8 mouse cellular contexts compared by ENCODE assay signal in genomic region chr2:128211881-128212209, GRCm38 (mm10).
DNase-seq lines count a peak whose midpoint lies in the region; ATAC-seq and TF ChIP-seq lines count a peak whose summit lies in the region.
"Had no signal": no experiment of that assay in that cellular context is flagged by ENCODE, and none has a peak within 500 bp of the region (broad histone marks: within the 10 kb centered on the region; RNA-seq: fewer than 3 reads in every experiment).

No protein-coding gene starts in this region.

- TF ChIP-seq CTCF in kidney, adult 2 months (conservative IDR thresholded peaks at IDR 0.05; ENCODE audit: insufficient read depth, insufficient read length, low read depth, low read length), result no peak

- H3K4me2 ChIP-seq in hindbrain, embryonic 13.5 days, result peak overlapping the region; percentile 29; the same call in 1 of the 2 replicates
- H3K4me2 ChIP-seq in midbrain, embryonic 11.5 days, result peak overlapping the region; percentile 3; the same call in 1 of the 2 replicates

- peak overlapping the region; percentile 46 for H3K9ac ChIP-seq in hindbrain, embryonic 13.5 days
- H3K9ac ChIP-seq in midbrain, embryonic 11.5 days (ENCODE audit: low read length), result 0 out of 2 replicates have a peak overlapping the region, but pooled peaks have one; percentile 33

- no peak for TF ChIP-seq POLR2A in kidney, adult 2 months (IDR thresholded peaks at IDR 0.05; ENCODE audit: low read depth, low read length)

- H3K4me1 ChIP-seq in kidney, adult 2 months (ENCODE audit: control insufficient read depth, insufficient read depth, low read length), result peaks cover 20% of the 10 kb centered on the region
- H3K4me1 ChIP-seq in hindbrain, embryonic 13.5 days (replicated peaks), result peaks cover 23% of the 10 kb centered on the region
- H3K4me1 ChIP-seq in midbrain, embryonic 11.5 days (ENCODE audit: control insufficient read depth, insufficient read depth, low read length), result peaks cover 11% of the 10 kb centered on the region

- WGBS in kidney, adult 2 months, result 73% methylated on average over 8 of the region's 8 CpGs
- 27% methylated on average over 8 of the region's 8 CpGs for WGBS in hindbrain, embryonic 13.5 days
- WGBS in midbrain, embryonic 11.5 days, result 20% methylated on average over 8 of the region's 8 CpGs

- peak; percentile 63 for ATAC-seq in hindbrain, embryonic 13.5 days (ENCODE audit: low FRiP score)
- ATAC-seq in midbrain, embryonic 11.5 days (ENCODE audit: low FRiP score), result peak; percentile 35; the same call in 1 of the 2 replicates
- ATAC-seq in megakaryocyte progenitor cell, adult 5-6 weeks (replicated peaks; ENCODE audit: poor library complexity), result no peak

- H3K36me3 ChIP-seq in kidney, adult 2 months (ENCODE audit: control insufficient read depth, insufficient read depth, low read length), result no peaks in the 10 kb centered on the region
- no peaks in the 10 kb centered on the region for H3K36me3 ChIP-seq in hindbrain, embryonic 13.5 days
- no peaks in the 10 kb centered on the region for H3K36me3 ChIP-seq in midbrain, embryonic 11.5 days (ENCODE audit: control insufficient read depth, insufficient read depth, low read length)

- H3K9me3 ChIP-seq in hindbrain, embryonic 13.5 days, result no peaks in the 10 kb centered on the region
- no peaks in the 10 kb centered on the region for H3K9me3 ChIP-seq in midbrain, embryonic 11.5 days (ENCODE audit: control insufficient read depth, low read length)

- H3K27ac ChIP-seq in kidney, adult 2 months (ENCODE audit: insufficient read depth, low read depth, low read length), result no peak overlapping the region
- peak overlapping the region; percentile 55; the same call in 1 of the 2 replicates for H3K27ac ChIP-seq in hindbrain, embryonic 13.5 days
- H3K27ac ChIP-seq in midbrain, embryonic 11.5 days (ENCODE audit: low read depth, low read length), result no peak overlapping the region

- H3K27me3 ChIP-seq in kidney, adult 2 months (replicated peaks; ENCODE audit: control insufficient read depth, insufficient read depth, low read length), result no peaks in the 10 kb centered on the region
- no peaks in the 10 kb centered on the region for H3K27me3 ChIP-seq in hindbrain, embryonic 13.5 days
- H3K27me3 ChIP-seq in midbrain, embryonic 11.5 days (ENCODE audit: control insufficient read depth, insufficient read depth, low read length), result no peaks in the 10 kb centered on the region

- no peak overlapping the region for H3K4me3 ChIP-seq in kidney, adult 2 months (ENCODE audit: insufficient read depth, low read depth, low read length)
- no peak overlapping the region for H3K4me3 ChIP-seq in hindbrain, embryonic 13.5 days
- no peak overlapping the region for H3K4me3 ChIP-seq in midbrain, embryonic 11.5 days (ENCODE audit: low read depth, low read length)

- DNase-seq in kidney, adult 2 months, result peak; percentile 10
- DNase-seq in kidney, adult 8-10 months, result no peak
- peak; percentile 78 for DNase-seq in R1 (ENCODE audit: low read depth, low spot score)
- DNase-seq in midbrain, embryonic 11.5 days (ENCODE audit: low spot score, missing footprints), result no peak
- DNase-seq in ovary, postnatal 14 days (ENCODE audit: low spot score), result no peak
- DNase-seq: gastrocnemius, postnatal 25 days had no signal

Comparison
In these comparisons a context has a peak if more than half of its experiments do, and no peak if none do; other contexts are left out.
1. DNase-seq: peak in kidney, adult 2 months (single experiment) and R1 (single experiment); none in kidney, adult 8-10 months (0 of 2), midbrain, embryonic 11.5 days (single experiment) and ovary, postnatal 14 days (single experiment).